Mouse (Mus musculus) adrenal gland, postnatal 25 days (tissue): ENCODE results near the gene Klhdc8a. TPM values are rescaled to one million over a fixed set of nuclear protein-coding genes. Genes with fewer than 3 reads are reported as not detected.
"Not testable (repeated sequence)": the region's sequence is repeated elsewhere in the genome, so short reads cannot be mapped to it uniquely, and the experiment has no call there.

Source experiments
- DNase-seq: peaks from one replicate; pipeline ENCODE4 v3.0.0; 2021; ENCODE audit warnings: mixed read lengths
- long read RNA-seq: library from polyadenylated mRNA; stranded (forward); transcript quantifications from one replicate; pipeline ENCODE4 v2.0.0, GENCODE M21; 2021
- total RNA-seq: library from RNA; stranded (reverse); gene quantifications from 2 replicates; pipeline ENCODE4 v1.2.3, GENCODE M21; 2021

Gene Klhdc8a
- total RNA-seq = 116 and 153 TPM in 2 replicates
- long read RNA-seq, full-length matches to known transcripts = 455 of 537 reads
- long read RNA-seq, partial matches to known transcripts = 59 of 537 reads
- long read RNA-seq, other reads (novel, unspliced or antisense) = 23 of 537 reads

DNA sequence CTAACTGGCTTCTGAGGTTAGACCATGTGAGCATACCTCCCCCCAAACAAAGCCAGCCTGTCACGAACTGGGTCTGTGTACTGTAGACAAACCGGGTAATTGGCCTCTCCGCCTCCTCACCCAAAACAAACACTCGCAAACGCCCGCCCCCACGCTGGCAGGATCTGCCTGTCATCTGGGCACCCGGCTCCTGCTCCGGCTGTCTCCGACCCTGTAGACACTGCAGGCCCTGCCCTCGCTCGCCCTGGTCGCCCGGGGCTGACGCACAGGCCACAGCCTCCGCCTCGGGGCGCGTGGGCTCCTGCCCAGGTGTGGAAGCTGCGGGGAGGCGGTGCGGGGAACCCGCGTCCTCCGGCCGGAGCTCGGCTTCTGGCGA lies at the start of gene Klhdc8a:
TSS of gene Klhdc8a (plus strand) at position 202 of the 376 bp plus-strand sequence.
- peak; percentile 89 for DNase-seq

DNA sequence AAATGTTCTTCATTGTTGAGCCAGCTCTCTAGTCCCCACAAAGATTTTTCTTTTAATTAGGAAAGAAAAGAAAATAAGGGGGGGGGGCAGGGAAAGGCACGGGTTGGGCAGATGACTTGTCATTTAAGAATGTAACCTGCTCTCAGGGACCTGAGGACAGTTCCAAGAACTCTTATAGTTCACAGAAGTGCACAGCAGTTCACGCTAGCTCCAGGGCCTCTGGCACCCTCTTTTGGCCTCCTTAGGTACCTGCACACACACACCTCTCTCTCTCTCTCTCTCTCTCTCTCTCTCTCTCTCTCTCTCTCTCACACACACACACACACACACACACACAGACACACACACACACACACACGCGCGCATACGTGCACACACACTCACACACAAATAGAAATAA lies 44.0 kb upstream of the Klhdc8a start:
- no peak for DNase-seq

GRCm38 (mm10) chr1:132260331-132260730 lies 38.1 kb upstream of the Klhdc8a start:
- DNase-seq = no peak

- DNase-seq = no peak
These were observed 37.4 kb upstream of the Klhdc8a start for GRCm38 (mm10) chr1:132261058-132261457.

GRCm38 (mm10) chr1:132263618-132264017 lies 34.8 kb upstream of the Klhdc8a start:
- DNase-seq = no peak

DNA sequence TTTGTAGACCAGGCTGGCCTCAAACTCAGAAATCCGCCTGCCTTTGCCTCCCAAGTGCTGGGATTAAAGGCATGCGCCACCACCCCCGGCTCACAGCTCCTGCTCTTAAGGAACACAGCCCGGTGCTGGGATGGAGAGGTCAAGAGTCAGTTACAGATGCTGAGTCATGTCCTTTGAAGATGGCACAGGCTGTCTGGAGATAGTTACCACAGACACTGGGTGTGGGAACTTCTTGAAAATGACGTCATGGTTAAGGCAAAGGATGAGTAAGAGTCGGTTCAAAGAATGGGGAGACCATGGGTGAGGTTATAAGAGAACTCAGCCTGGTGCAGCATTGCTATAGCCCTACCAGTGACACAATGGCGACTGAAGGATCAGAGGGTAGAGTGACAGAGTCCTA lies 33.8 kb upstream of the Klhdc8a start:
- no peak for DNase-seq

DNA sequence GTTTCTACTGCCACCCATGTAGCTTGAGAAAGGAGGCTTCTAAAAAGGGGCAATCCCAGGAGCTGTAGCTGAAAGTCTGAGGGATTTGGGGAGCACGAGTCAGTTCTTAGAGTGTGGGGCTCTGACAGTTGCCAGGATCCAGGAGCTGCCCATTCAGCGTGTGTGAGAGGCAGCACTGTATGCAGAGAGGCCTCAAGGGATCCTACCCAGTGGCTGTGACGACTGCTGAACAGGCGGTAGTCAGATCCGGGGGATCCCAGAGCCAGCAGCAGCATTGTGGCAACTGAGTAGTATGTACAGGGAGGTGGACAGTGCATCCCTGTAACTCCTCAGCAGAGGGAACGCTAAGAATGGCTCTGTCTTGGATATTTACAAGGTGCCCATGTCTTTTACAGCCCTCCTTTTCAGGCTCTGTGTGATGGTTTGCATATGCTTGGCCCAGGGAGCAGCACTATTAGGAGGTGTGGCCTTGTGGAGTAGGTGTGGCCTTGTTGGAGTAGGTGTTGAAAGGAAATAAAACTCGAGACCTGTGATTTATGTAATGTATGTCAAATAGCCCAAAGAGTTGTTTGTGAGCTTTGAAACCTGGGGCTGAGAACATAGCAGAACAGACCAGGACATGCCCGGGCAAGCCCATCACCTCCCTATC lies 33.1 kb upstream of the Klhdc8a start:
- DNase-seq = no peak

DNA sequence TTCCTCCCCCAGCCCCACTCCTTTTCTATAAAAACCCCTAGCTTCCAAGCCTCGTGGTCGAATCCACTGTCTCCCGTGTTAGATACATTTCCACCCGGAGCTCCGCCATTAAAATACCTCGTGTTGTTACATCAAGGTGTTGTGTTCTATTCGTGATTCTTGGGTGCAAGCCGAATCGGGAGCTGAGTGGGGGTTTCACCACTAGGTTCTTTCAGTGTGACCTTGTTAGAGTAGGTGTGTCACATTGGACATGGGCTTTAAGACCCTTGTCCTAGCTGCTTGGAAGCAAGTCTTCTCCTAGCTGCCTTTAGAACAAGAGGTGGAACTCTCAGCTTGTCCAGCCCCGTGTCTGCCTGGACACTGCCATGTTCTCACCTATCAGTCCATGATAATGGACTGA lies 32.5 kb upstream of the Klhdc8a start:
- no peak for DNase-seq

DNA sequence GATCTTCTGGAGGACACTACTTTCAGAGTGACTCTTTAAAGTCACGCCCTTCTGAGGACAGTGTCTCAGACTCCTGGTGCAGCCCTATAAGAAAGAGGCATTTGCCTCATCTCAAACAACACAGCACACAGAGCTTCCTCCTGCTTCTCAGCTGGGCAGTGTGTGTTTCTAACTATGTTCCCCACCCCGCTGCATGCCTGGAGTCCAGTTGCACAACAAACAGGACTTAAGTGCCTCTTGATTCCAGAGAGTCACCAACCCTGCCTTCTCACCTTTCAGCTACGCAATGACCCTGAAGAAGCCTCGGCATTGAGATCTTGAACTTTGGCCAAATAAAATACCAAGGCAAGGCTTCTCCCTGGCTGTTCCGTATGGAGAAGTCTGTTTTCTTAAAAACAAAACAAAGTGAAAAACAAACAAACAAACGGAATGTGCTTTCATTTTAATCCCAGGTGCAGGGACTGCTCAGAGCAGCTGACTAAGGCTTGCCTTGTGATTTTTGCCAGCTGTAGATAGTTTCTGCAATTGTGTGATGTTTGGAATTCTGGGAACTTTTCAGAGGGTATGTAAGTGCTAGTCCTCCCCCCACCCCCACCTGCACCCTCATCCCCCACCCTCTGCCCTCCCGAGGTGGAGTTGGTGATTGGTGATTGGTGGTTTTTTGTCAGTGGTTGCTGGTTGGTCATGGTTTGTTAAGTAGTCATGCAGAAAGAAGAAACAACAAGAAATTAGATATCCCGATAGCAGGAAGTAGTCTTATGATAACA lies 31.5 kb upstream of the Klhdc8a start:
- DNase-seq = no peak

DNA sequence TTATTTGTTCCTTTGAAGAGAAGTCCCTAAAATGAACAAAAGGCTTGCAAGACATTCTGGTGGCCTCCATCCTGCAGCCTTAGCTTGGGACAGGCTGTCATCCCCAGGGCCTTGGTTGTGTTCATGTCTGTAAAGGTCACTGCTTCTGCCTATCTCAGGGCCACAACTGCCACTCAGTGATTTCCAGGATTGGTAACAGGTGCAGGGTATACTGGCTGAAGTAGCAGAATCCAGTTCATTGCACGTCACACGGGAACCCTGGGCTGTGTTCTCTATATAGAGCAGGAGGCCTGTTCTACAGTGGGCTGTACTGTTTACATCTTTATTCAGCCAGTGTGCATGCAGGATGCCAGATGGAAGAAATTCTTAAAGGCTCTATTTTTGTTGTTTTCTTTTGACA lies 30.5 kb upstream of the Klhdc8a start:
- no peak for DNase-seq

DNA sequence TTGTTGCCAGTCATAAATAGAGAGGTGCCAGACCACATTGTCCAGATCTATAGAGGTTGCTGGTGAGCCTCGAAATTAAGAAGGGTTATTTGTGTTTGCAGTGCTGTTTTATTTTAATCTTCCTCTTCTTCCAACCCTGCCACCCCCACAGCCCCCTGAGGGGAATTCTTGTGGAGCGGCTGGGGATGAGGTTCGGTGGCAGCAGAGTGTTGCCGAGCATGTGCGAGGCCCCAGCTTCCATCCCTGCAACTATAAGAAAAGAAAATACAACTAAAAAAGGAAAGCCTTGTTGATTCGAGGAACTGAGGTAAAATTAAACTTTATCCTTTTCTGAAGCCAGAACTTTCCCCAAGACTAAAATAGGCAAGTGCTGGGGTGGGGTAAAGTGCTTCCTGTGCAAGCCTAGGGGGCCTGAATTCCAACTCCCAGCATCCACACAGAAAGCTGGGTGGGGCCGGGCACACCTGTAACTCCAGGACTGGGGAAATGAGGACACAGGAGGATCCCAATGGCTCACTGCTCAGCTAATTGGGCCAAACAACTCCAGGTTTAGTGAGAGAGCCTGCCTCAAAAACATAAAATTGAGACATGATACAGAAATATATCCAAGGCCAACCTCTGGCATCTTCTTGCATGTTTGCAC lies 29.9 kb upstream of the Klhdc8a start:
- DNase-seq = no peak

DNA sequence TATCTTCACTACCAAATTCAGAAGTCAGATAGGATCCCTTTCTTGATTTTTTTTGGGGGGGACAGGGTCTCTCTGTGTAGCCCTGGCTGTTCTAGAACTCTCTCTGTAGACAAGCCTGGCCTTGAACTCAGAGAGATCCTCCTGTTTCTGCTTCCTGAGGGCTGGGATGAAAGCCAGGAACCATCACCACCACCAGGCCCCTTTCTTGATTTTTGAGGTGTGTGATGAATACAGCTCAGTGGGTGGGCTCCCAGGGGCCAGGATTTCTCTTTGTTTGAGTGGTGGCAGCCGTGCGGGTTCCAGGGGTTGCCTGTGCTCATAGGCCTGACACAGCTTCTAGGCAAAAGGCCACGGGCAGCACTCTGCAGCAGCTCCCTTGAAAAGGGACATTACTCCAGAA lies 27.2 kb upstream of the Klhdc8a start:
- DNase-seq = no peak

DNA sequence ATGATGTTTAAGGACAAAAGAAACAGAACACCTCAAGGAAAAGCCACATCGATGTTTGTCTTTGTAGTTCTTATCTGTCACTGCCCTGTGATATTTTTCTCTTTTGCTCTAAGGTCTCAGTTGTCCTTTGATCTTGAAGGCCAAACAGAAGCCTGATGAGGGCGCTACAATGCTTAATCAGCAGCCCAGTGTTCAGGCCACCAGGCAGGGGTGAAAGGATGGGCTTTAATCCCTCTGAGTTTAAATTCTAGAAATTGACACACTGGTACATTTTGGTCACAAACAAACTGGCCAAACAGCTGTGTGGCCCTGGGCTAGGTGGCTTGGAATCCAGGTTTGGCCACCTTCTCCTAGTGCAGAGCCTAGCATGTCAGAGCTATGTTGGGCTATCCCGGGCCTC lies 21.7 kb upstream of the Klhdc8a start:
- no peak for DNase-seq

- DNase-seq = peak; percentile 55
These were observed 21.3 kb upstream of the Klhdc8a start for GRCm38 (mm10) chr1:132277124-132277523.

- DNase-seq = not testable (repeated sequence)
These were observed 17.8 kb upstream of the Klhdc8a start for GRCm38 (mm10) chr1:132280636-132281035.

- no peak for DNase-seq
These were observed 16.8 kb upstream of the Klhdc8a start for GRCm38 (mm10) chr1:132281523-132282176.

DNA sequence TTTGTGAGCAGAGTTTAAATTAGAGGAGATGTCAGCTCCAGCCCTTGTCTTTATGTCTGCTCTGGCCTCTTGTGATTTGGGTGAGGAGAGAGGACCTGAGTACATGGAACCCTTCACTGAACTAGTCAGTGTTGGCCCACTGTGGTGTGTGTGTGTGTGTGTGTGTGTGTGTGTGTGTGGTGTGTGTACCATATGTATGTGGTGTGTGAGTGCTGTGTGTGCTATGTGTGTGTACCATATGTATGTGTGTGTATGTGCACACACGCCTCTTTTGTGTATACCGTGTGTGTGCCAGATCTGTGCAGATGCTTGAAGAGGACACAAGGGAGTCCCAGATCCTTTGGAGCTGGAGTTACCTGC lies 16.3 kb upstream of the Klhdc8a start:
- no peak for DNase-seq

GRCm38 (mm10) chr1:132283018-132283417 lies 15.4 kb upstream of the Klhdc8a start:
- no peak for DNase-seq

DNA sequence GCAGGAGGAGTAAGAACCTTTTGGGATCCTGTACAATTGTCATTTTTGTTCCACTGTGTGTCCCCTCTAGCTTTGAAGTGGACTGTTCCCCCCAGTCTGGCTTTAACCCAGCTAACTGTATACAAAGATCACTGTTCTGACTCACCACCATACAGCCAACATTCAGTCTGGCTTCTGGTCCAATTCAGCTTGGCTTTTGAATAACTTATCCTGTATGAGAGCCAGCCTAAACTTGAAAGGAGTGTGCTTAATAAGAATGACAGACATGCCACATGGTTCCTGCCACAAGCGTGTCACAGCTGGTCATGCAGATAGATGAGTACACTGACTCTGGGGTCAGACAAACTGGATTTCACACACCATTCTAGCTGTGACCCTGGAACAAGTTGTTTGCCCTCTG lies 11.7 kb upstream of the Klhdc8a start:
- no peak for DNase-seq

GRCm38 (mm10) chr1:132287445-132287844 lies 11.0 kb upstream of the Klhdc8a start:
- DNase-seq = no peak

DNA sequence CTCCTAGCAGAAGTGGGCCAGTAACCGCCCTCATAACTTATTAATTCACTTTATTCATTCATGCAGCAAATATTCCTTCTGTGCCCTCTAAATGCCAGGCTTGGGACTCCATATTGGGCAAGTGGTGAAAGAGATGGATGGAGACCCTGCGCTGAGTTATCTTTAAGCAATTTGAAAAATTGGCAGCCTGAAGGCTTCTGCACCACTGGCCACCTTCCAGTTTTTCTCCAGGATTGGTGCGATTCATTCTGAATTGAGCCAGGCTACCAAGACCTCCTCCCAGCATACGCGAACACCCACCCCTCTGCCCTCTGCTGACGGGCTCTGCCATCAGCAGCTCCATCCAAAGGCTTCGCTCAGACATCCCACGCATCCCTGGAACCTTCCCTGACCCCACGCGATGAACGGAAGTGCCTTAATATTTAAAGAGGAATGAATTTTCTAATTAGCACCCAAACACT lies 10.4 kb upstream of the Klhdc8a start:
- no peak for DNase-seq

- no peak for DNase-seq
These were observed 8.5 kb upstream of the Klhdc8a start for GRCm38 (mm10) chr1:132289965-132290364.
